Mouse (Mus musculus) G1E (cell line): ENCODE measurements around the gene Mipep. TPM values are rescaled to one million over a fixed set of nuclear protein-coding genes. Genes with fewer than 3 reads are reported as not detected.

ENCODE experiments used
- ATAC-seq: 2 replicates; pipeline ENCODE4 v1.8.0; 2016; ENCODE audit warnings: mild to moderate bottlenecking; ENCODE audit not compliant: insufficient number of reproducible peaks, poor library complexity, low FRiP score, severe bottlenecking; ENCODE audit errors: extremely low read depth
- DNase-seq: peaks from one replicate; pipeline ENCODE4 v3.0.0; 2012; ENCODE audit warnings: low spot score
- H3K27me3 ChIP-seq: 2 replicates; pipeline ENCODE4 v1.6.1; 2012; ENCODE audit warnings: mild to moderate bottlenecking, low read length, inconsistent platforms; ENCODE audit not compliant: insufficient read depth
- H3K36me3 ChIP-seq: replicated peaks from 2 replicates; pipeline ENCODE3; 2012; ENCODE audit warnings: mild to moderate bottlenecking, inconsistent platforms
- H3K4me1 ChIP-seq: 2 replicates; pipeline ENCODE4 v1.6.1; 2012; ENCODE audit warnings: low read depth, low read length, inconsistent platforms, mixed read lengths; ENCODE audit not compliant: insufficient read depth
- H3K4me3 ChIP-seq: 2 replicates; pipeline ENCODE4 v1.5.1; 2012; ENCODE audit warnings: low read depth, mild to moderate bottlenecking, inconsistent platforms, low read length, moderate library complexity, mixed read lengths
- H3K9me3 ChIP-seq: replicated peaks from 2 replicates; pipeline ENCODE4 v1.6.1; 2012; ENCODE audit warnings: inconsistent platforms
- CTCF ChIP-seq: IDR thresholded peaks from 2 replicates; pipeline ENCODE4 v1.5.1; 2012; ENCODE audit warnings: low read depth, low read length, inconsistent platforms, mixed read lengths
- GATA1 ChIP-seq: IDR thresholded peaks from 2 replicates; pipeline ENCODE4 v1.6.1; 2012; ENCODE audit warnings: borderline replicate concordance, low read length, inconsistent platforms, mixed read lengths
- GATA2 ChIP-seq: IDR thresholded peaks from 2 replicates; pipeline ENCODE4 v1.6.1; 2012; ENCODE audit warnings: low read depth, low read length, inconsistent platforms, borderline replicate concordance
- POLR2AphosphoS5 ChIP-seq: IDR thresholded peaks from 2 replicates; pipeline ENCODE4 v1.6.1; 2012; ENCODE audit warnings: low read depth, low read length, inconsistent platforms; ENCODE audit not compliant: insufficient replicate concordance
- TAL1 ChIP-seq: conservative IDR thresholded peaks from 2 replicates; pipeline ENCODE4 v1.6.1; 2012; ENCODE audit warnings: low read depth, low read length, inconsistent platforms, mixed read lengths
- polyA plus RNA-seq: library from polyadenylated mRNA; stranded (reverse); fragments of >175 nt; gene quantifications from 2 replicates; pipeline ENCODE4 v1.2.3, GENCODE M21; 2012
- total RNA-seq, 2 experiments: library from RNA; stranded (forward) in 1 of 2; stranded (reverse) in 1 of 2; fragments of 200-1000 nt in 1 of 2; fragments of >200 nt in 1 of 2; fragmentation: Nextera tagmentation in 1 of 2; gene quantifications; 2 replicates each; pipeline ENCODE4 v1.2.3; 2014 to 2017

The Mipep gene
- total and polyA plus RNA-seq, 3 experiments, result 13.7 to 17.7 (median 17.3) TPM

- ATAC-seq (no peak), DNase-seq (no peak)
- peaks cover 15% of the 10 kb centered on the region for H3K36me3 ChIP-seq
- TF ChIP-seq GATA2, result no peak
- TF ChIP-seq CTCF, result no peak
- TF ChIP-seq POLR2AphosphoS5, result no peak
- TF ChIP-seq TAL1, result no peak
- TF ChIP-seq GATA1, result no peak
- peaks cover 29% of the 10 kb centered on the region for H3K4me1 ChIP-seq
- H3K4me3 ChIP-seq, result no peak overlapping the region; the same call in 1 of the 2 replicates
- 0 out of 2 replicates have a peak, but pooled peaks cover 3% of the 10 kb centered on the region for H3K9me3 ChIP-seq
- H3K27me3 ChIP-seq, result peaks cover 12% of the 10 kb centered on the region
Measured at GRCm38 (mm10) chr14:60783196-60783595, 1.2 kb upstream of the Mipep start.

- DNase-seq, result peak; percentile 55
- Histone ChIP-seq H3K36me3 (peaks cover 62% of the 10 kb centered on the region), H3K4me1 (peaks cover 6% of the 10 kb centered on the region), H3K9me3 (no peaks in the 10 kb centered on the region), H3K4me3 (no peak overlapping the region), H3K27me3 (no peaks in the 10 kb centered on the region)
- TF ChIP-seq CTCF (peak; percentile 40), TAL1 (no peak), GATA2 (no peak), POLR2AphosphoS5 (no peak), GATA1 (no peak)
- ATAC-seq, result peak; percentile 45; the same call in 1 of the 2 replicates
Measured at GRCm38 (mm10) chr14:60790103-60790502, 5.7 kb downstream of the Mipep start.

GRCm38 (mm10) chr14:60796600-60797322 is 12.4 kb downstream of the Mipep start:
- no peaks in the 10 kb centered on the region for H3K9me3 ChIP-seq
- no peak overlapping the region for H3K4me3 ChIP-seq
- peaks cover 64% of the 10 kb centered on the region for H3K36me3 ChIP-seq
- ATAC-seq (no peak), DNase-seq (no peak)
- H3K4me1 ChIP-seq, result no peaks in the 10 kb centered on the region
- TF ChIP-seq POLR2AphosphoS5 (no peak), GATA1 (no peak), TAL1 (no peak), GATA2 (no peak), CTCF (no peak)
- no peaks in the 10 kb centered on the region for H3K27me3 ChIP-seq

DNA sequence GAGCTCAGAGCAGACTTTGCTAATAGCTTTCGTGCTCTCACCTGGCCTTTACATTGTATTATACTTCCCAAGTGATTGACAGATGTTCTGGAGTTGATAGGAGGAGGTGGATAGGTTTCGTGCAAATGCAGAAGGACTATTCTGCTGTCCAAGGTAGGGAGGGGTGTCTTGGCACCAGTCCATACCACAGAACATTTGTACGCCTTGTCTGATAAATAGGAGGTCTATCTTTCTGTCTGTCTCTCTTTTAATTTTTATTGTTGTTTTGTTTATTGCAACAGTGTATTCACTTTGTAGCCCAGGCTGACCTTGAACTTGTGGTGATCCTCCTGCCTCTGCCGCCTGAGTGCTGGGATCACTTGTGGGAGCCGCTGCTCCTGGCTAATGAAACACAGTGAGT is 13.2 kb downstream of the Mipep start:
- Histone ChIP-seq H3K36me3 (peaks cover 66% of the 10 kb centered on the region), H3K27me3 (no peaks in the 10 kb centered on the region), H3K4me1 (no peaks in the 10 kb centered on the region), H3K9me3 (no peaks in the 10 kb centered on the region), H3K4me3 (no peak overlapping the region)
- DNase-seq (no peak), ATAC-seq (no peak)
- TF ChIP-seq CTCF, result no peak
- no peak for TF ChIP-seq POLR2AphosphoS5
- TF ChIP-seq GATA2, result no peak
- no peak for TF ChIP-seq TAL1
- no peak for TF ChIP-seq GATA1

DNA sequence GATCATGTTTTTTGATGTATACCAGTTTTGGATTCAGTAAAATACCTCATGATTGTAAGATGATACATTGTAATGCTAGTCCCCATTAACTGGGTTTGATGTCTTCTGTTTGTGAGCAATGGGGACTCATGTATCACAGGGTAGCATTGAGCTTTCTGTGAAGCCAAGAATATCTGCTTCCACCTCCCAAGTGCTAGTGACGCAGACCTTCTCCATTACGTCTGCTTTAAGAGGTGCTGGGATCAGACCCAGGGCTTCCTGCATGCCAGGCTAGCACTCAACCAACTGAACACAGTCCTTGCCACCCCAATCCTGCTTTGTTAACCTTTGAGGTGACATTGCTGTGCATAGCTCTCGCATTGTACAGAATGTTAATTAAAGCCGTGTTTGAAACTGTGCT is 14.3 kb downstream of the Mipep start:
- no peak for TF ChIP-seq TAL1
- TF ChIP-seq CTCF, result no peak
- TF ChIP-seq GATA1, result no peak
- no peak for TF ChIP-seq GATA2
- no peak for TF ChIP-seq POLR2AphosphoS5
- DNase-seq (no peak), ATAC-seq (no peak)
- Histone ChIP-seq H3K27me3 (no peaks in the 10 kb centered on the region), H3K4me1 (no peaks in the 10 kb centered on the region), H3K9me3 (no peaks in the 10 kb centered on the region), H3K4me3 (no peak overlapping the region), H3K36me3 (peaks cover 73% of the 10 kb centered on the region)

- DNase-seq (no peak), ATAC-seq (no peak)
- Histone ChIP-seq H3K9me3 (no peaks in the 10 kb centered on the region), H3K4me1 (no peaks in the 10 kb centered on the region), H3K4me3 (no peak overlapping the region), H3K27me3 (no peaks in the 10 kb centered on the region), H3K36me3 (peaks cover 82% of the 10 kb centered on the region)
- TF ChIP-seq TAL1 (no peak), GATA2 (no peak), GATA1 (no peak), POLR2AphosphoS5 (no peak), CTCF (no peak)
Measured at GRCm38 (mm10) chr14:60799762-60800728, 15.7 kb downstream of the Mipep start.
